In genomic region chr1:187300626-187301025, GRCm38 (mm10) we compare ENCODE assay signal across 10 mouse cellular contexts.
DNase-seq lines count a peak whose midpoint lies in the region; ATAC-seq and TF ChIP-seq lines count a peak whose summit lies in the region.
"Had no signal": no experiment of that assay in that cellular context is flagged by ENCODE, and none has a peak within 500 bp of the region (broad histone marks: within the 10 kb centered on the region; RNA-seq: fewer than 3 reads in every experiment).

No protein-coding gene starts in this region.

- peak; percentile 14 for DNase-seq in lung, embryonic 14.5 days
- no peak for DNase-seq in lung, postnatal 36 days
- DNase-seq in forebrain, embryonic 11.5 days (ENCODE audit: low spot score): no peak
- peak; percentile 52 for DNase-seq in midbrain, embryonic 14.5 days
- no peak for DNase-seq in urinary bladder, postnatal 4 days (ENCODE audit: low spot score in 2 of 2)
- DNase-seq in thymus, postnatal 14 days: no peak
- DNase-seq in thymus, postnatal 36 days: no peak

- H3K4me1 ChIP-seq in lung, embryonic 14.5 days (ENCODE audit: insufficient read depth): peaks cover 4% of the 10 kb centered on the region; the same call in 1 of the 2 replicates
- H3K4me1 ChIP-seq in forebrain, embryonic 11.5 days (replicated peaks; ENCODE audit: control insufficient read depth, insufficient read depth, low read length): no peaks in the 10 kb centered on the region
- H3K4me1 ChIP-seq in kidney, embryonic 16.5 days (ENCODE audit: insufficient read depth, low read length): peaks cover 14% of the 10 kb centered on the region
- H3K4me1 ChIP-seq in midbrain, embryonic 14.5 days (ENCODE audit: control insufficient read depth, insufficient read depth, low read length): peaks cover 8% of the 10 kb centered on the region; the same call in 1 of the 2 replicates
- H3K4me1 ChIP-seq: liver, embryonic 15.5 days had no signal

- WGBS in lung, embryonic 14.5 days: 43% methylated on average over 5 of the region's 5 CpGs
- whole genome bisulfite sequencing in forebrain, embryonic 11.5 days: 49% methylated on average over 5 of the region's 5 CpGs
- 46% methylated on average over 5 of the region's 5 CpGs for WGBS in kidney, embryonic 16.5 days
- 36% methylated on average over 5 of the region's 5 CpGs for WGBS in midbrain, embryonic 14.5 days

- no peak for ATAC-seq in lung, embryonic 14.5 days (ENCODE audit: insufficient read depth)
- ATAC-seq in forebrain, embryonic 11.5 days (replicated peaks; ENCODE audit: low FRiP score): peak; percentile 58; the same call in 1 of the 2 replicates
- peak; percentile 31; the same call in 1 of the 2 replicates for ATAC-seq in kidney, embryonic 16.5 days (ENCODE audit: low FRiP score, low TSS enrichment)
- ATAC-seq in midbrain, embryonic 14.5 days (ENCODE audit: low FRiP score, low TSS enrichment): no peak

- H3K27ac ChIP-seq in lung, embryonic 14.5 days (ENCODE audit: low read depth): no peak overlapping the region
- no peak overlapping the region for H3K27ac ChIP-seq in forebrain, embryonic 11.5 days (ENCODE audit: low read depth, low read length)
- peak overlapping the region; percentile 37; the same call in 1 of the 2 replicates for H3K27ac ChIP-seq in kidney, embryonic 16.5 days (ENCODE audit: low read length)
- H3K27ac ChIP-seq in midbrain, embryonic 14.5 days (replicated peaks; ENCODE audit: low read depth, low read length): no peak overlapping the region
- H3K27ac ChIP-seq: heart, embryonic 13.5 days; liver, embryonic 15.5 days had no signal

- H3K9ac ChIP-seq in lung, embryonic 14.5 days: no peak overlapping the region
- H3K9ac ChIP-seq in forebrain, embryonic 11.5 days (ENCODE audit: low read length): no peak overlapping the region
- no peak overlapping the region for H3K9ac ChIP-seq in kidney, embryonic 16.5 days (replicated peaks; ENCODE audit: low read length)
- H3K9ac ChIP-seq in midbrain, embryonic 14.5 days (replicated peaks; ENCODE audit: low read length): no peak overlapping the region
- H3K9ac ChIP-seq: heart, embryonic 13.5 days; liver, embryonic 15.5 days had no signal

- no peak overlapping the region for H3K4me2 ChIP-seq in lung, embryonic 14.5 days
- no peak overlapping the region for H3K4me2 ChIP-seq in forebrain, embryonic 11.5 days (ENCODE audit: low read depth, low read length, severe bottlenecking)
- no peak overlapping the region for H3K4me2 ChIP-seq in kidney, embryonic 16.5 days (replicated peaks; ENCODE audit: low read depth, low read length)
- H3K4me2 ChIP-seq in midbrain, embryonic 14.5 days (ENCODE audit: low read length): no peak overlapping the region
- H3K4me2 ChIP-seq: heart, embryonic 13.5 days; liver, embryonic 15.5 days had no signal

- no peaks in the 10 kb centered on the region for H3K9me3 ChIP-seq in lung, embryonic 14.5 days (ENCODE audit: low read depth, low read length)
- no peaks in the 10 kb centered on the region for H3K9me3 ChIP-seq in forebrain, embryonic 11.5 days (ENCODE audit: control insufficient read depth, low read length)
- H3K9me3 ChIP-seq in kidney, embryonic 16.5 days (ENCODE audit: low read length): no peaks in the 10 kb centered on the region
- no peaks in the 10 kb centered on the region for H3K9me3 ChIP-seq in midbrain, embryonic 14.5 days (ENCODE audit: control insufficient read depth, low read length)
- H3K9me3 ChIP-seq: heart, embryonic 13.5 days; liver, embryonic 15.5 days had no signal

- no peaks in the 10 kb centered on the region for H3K27me3 ChIP-seq in lung, embryonic 14.5 days (ENCODE audit: insufficient read depth, low read length)
- no peaks in the 10 kb centered on the region for H3K27me3 ChIP-seq in forebrain, embryonic 11.5 days (ENCODE audit: control insufficient read depth, insufficient read depth, low read length)
- H3K27me3 ChIP-seq in kidney, embryonic 16.5 days (ENCODE audit: insufficient read depth, low read length): no peaks in the 10 kb centered on the region
- H3K27me3 ChIP-seq in midbrain, embryonic 14.5 days (ENCODE audit: control insufficient read depth, insufficient read depth, low read length): no peaks in the 10 kb centered on the region
- H3K27me3 ChIP-seq: heart, embryonic 13.5 days; liver, embryonic 15.5 days had no signal

- no peaks in the 10 kb centered on the region for H3K36me3 ChIP-seq in lung, embryonic 14.5 days (ENCODE audit: insufficient read depth)
- no peaks in the 10 kb centered on the region for H3K36me3 ChIP-seq in forebrain, embryonic 11.5 days (ENCODE audit: control insufficient read depth, insufficient read depth, low read length)
- no peaks in the 10 kb centered on the region for H3K36me3 ChIP-seq in kidney, embryonic 16.5 days (ENCODE audit: insufficient read depth, low read length)
- H3K36me3 ChIP-seq in midbrain, embryonic 14.5 days (ENCODE audit: control insufficient read depth, insufficient read depth, low read length): no peaks in the 10 kb centered on the region
- H3K36me3 ChIP-seq: heart, embryonic 13.5 days; liver, embryonic 15.5 days had no signal

- no peak overlapping the region for H3K4me3 ChIP-seq in lung, embryonic 14.5 days (ENCODE audit: low read depth, low read length)
- no peak overlapping the region for H3K4me3 ChIP-seq in forebrain, embryonic 11.5 days (ENCODE audit: low read depth, low read length)
- no peak overlapping the region for H3K4me3 ChIP-seq in kidney, embryonic 16.5 days (ENCODE audit: low read length)
- no peak overlapping the region for H3K4me3 ChIP-seq in midbrain, embryonic 14.5 days (replicated peaks; ENCODE audit: low read depth, low read length)
- H3K4me3 ChIP-seq: heart, embryonic 13.5 days; liver, embryonic 15.5 days had no signal

- no peak for TF ChIP-seq CTCF in lung, embryonic 14.5 days (IDR thresholded peaks at IDR 0.05; ENCODE audit: low read depth)

Comparison
In these comparisons a context has a peak if more than half of its experiments do, and no peak if none do; other contexts are left out.
1. DNase-seq: peak in lung, embryonic 14.5 days (single experiment) and midbrain, embryonic 14.5 days (single experiment); none in lung, postnatal 36 days (single experiment), forebrain, embryonic 11.5 days (single experiment), urinary bladder, postnatal 4 days (0 of 2), thymus, postnatal 14 days (single experiment) and thymus, postnatal 36 days (0 of 2).
2. ATAC-seq: peak in forebrain, embryonic 11.5 days (single experiment) and kidney, embryonic 16.5 days (single experiment); none in lung, embryonic 14.5 days (single experiment) and midbrain, embryonic 14.5 days (single experiment).